Comparison of ENCODE assay signal across 8 mouse cellular contexts in the genomic region with DNA sequence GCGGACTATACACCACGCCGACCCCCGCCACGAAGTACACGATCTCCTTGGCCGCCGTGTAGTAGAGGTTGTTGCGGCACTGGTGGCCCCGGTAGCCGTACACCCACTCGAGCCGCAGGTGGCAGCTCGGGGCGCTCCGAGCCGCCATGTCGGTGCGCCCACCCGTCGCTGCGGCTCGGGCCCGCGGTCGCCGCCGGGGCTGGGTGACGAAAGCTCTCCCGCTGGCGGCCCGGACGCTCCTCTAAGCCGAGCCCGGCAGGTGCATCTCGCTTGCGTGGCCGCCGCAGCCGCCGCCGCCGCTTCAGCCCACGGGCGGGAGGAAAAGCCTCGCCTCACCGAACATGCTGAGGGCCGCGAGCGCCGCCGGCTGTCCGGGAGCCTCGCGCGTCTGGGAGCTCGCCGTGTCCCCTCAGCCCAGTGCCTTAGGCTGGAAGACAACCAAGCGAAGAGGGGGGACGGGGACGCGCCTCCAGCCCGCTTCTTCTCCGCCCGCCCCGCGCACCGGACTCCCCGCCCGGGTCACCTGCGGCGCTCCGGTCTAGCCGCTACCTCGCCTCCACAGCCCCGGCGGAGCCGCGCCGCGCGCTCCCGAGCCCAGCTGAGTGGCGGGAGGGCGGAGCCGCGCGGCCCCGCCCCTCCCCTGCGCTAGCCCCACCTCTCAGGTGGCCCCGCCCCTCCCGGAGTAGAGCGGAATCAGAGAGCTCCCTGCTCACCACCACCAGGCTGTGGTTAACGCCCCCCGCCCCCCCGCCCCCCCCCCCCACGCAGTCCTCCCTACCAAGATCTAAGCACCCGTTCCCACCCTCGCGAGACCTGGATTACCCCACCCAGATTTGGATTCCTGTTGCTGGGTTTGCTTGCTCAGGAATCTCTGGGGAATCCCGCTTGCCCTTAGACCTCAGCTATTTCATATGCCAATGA. TPM values are rescaled to one million over a fixed set of nuclear protein-coding genes. Genes with fewer than 3 reads are reported as not detected.
DNase-seq lines count a peak whose midpoint lies in the region; ATAC-seq and TF ChIP-seq lines count a peak whose summit lies in the region.

A gene (minus strand): TSS at position 604 of the 921 bp plus-strand sequence.

- WGBS in forebrain, embryonic 14.5 days, result under 1% methylated on average over 84 of the region's 101 CpGs
- WGBS in lung, adult 2 months, result under 1% methylated on average over 91 of the region's 101 CpGs

- H3K9ac ChIP-seq in ES-E14 (ENCODE audit: insufficient read depth, low read depth, low read length, poor library complexity, severe bottlenecking), result peak within 1 kb of the TSS; percentile 85
- peak within 1 kb of the TSS; percentile 80 for H3K9ac ChIP-seq in forebrain, embryonic 14.5 days (ENCODE audit: low read length)

- peak; percentile 87 for ATAC-seq in cerebellum, adult (ENCODE audit: insufficient number of reproducible peaks, low FRiP score, low TSS enrichment)
- peak; percentile 92 for ATAC-seq in forebrain, embryonic 14.5 days
- ATAC-seq in neutrophil, adult 5-6 weeks (ENCODE audit: extremely low read depth, insufficient number of reproducible peaks, low FRiP score, poor library complexity, severe bottlenecking), result peak; percentile 71

- intact Hi-C loops in heart, postnatal 14 days (cut with DNase I), result no loop called here

- no peak for TF ChIP-seq POLR2A in lung, adult 2 months (IDR thresholded peaks at IDR 0.05; ENCODE audit: borderline replicate concordance, extremely low read depth, low read depth, low read length)

- H3K4me3 ChIP-seq in ES-E14 (ENCODE audit: insufficient read depth in 1 of 2, low read depth in 1 of 2, low read length in 2 of 2, poor library complexity in 1 of 2, severe bottlenecking in 1 of 2), result peak within 1 kb of the TSS; percentile 89 to 94
- peak within 1 kb of the TSS; percentile 87 for H3K4me3 ChIP-seq in forebrain, embryonic 14.5 days (ENCODE audit: low read depth, low read length)
- H3K4me3 ChIP-seq in lung, adult 2 months (replicated peaks; ENCODE audit: extremely low read depth, low read depth, low read length), result peak within 1 kb of the TSS; percentile 76

- peak within 1 kb of the TSS; percentile 47 for H3K4me2 ChIP-seq in forebrain, embryonic 14.5 days (ENCODE audit: low read length)

- no peaks in the 10 kb centered on the region for H3K9me3 ChIP-seq in ES-E14 (ENCODE audit: control insufficient read depth, insufficient read depth, low read depth, low read length)
- H3K9me3 ChIP-seq in forebrain, embryonic 14.5 days (replicated peaks; ENCODE audit: control insufficient read depth, low read length), result no peaks in the 10 kb centered on the region

- no peak for TF ChIP-seq CTCF in lung, adult 2 months (IDR thresholded peaks at IDR 0.05; ENCODE audit: insufficient read depth, low read length)

- H3K36me3 ChIP-seq in ES-E14 (ENCODE audit: control insufficient read depth, insufficient read depth, low read length, poor library complexity, severe bottlenecking), result no peaks in the 10 kb centered on the region
- H3K36me3 ChIP-seq in forebrain, embryonic 14.5 days (ENCODE audit: control insufficient read depth, insufficient read depth, low read length), result no peaks in the 10 kb centered on the region

- in situ Hi-C loops in ES-E14 (cut with MboI; ENCODE audit: low sequenced_read_pairs in 2 of 2, unreplicated experiment in 2 of 2), result no loop called here

- peak; percentile 72 for DNase-seq in ES-E14 (ENCODE audit: low read depth, low spot score)
- DNase-seq in forebrain, embryonic 14.5 days (ENCODE audit: low spot score), result peak; percentile 92
- peak; percentile 78 to 79 for DNase-seq in heart, postnatal 14 days
- DNase-seq in layer of hippocampus, adult 18-20 months (ENCODE audit: low spot score in 2 of 2), result peak; percentile 76 to 84
- peak; percentile 77 for DNase-seq in lung, adult 2 months
- peak; percentile 68 to 75 for DNase-seq in thymus, adult 18-20 months

- no peaks in the 10 kb centered on the region for H3K27me3 ChIP-seq in forebrain, embryonic 14.5 days (replicated peaks; ENCODE audit: control insufficient read depth, insufficient read depth, low read length)

- H3K27ac ChIP-seq in ES-E14 (ENCODE audit: insufficient read depth, low read depth, low read length, poor library complexity, severe bottlenecking), result no peak within 1 kb of the TSS
- peak within 1 kb of the TSS; percentile 82 for H3K27ac ChIP-seq in forebrain, embryonic 14.5 days (ENCODE audit: low read depth, low read length)

- H3K4me1 ChIP-seq in ES-E14 (ENCODE audit: control insufficient read depth in 2 of 2, insufficient read depth in 2 of 2, low read length in 2 of 2, poor library complexity in 1 of 2), result no peaks in the 10 kb centered on the region
- H3K4me1 ChIP-seq in forebrain, embryonic 14.5 days (ENCODE audit: control insufficient read depth, insufficient read depth, low read length), result peaks cover 12% of the 10 kb centered on the region; the same call in 1 of the 2 replicates
- no peaks in the 10 kb centered on the region for H3K4me1 ChIP-seq in lung, adult 2 months (ENCODE audit: control insufficient read depth, insufficient read depth, low read length)

TF ChIP-seq in ES-E14, 5 proteins besides CTCF, POLR2A, EP300 and RAD21:
- peak; percentile 96 for TF ChIP-seq CHD2 (IDR thresholded peaks at IDR 0.05; ENCODE audit: low read depth, low read length)
- TF ChIP-seq MAFK (IDR thresholded peaks at IDR 0.05; ENCODE audit: insufficient read depth, low read depth, low read length), result no peak
- TF ChIP-seq HCFC1 (IDR thresholded peaks at IDR 0.05; ENCODE audit: borderline replicate concordance, insufficient read depth, low read length), result peak; percentile 38; the same call in 1 of the 2 replicates

RNA-seq across cellular contexts. Expression of the gene that starts here (rescaled TPM):
- 20.5 and 27.2 TPM in 2 replicates for total RNA-seq in ES-E14 (2012; rRNA removed)
- polyA plus RNA-seq in forebrain, embryonic 14.5 days (2014; fragmentation: Nextera tagmentation; extraction: Ambion mirVana), result 8.2 and 10.7 TPM in 2 replicates
- 1 to 10 TPM; 3.4 to 3.7 TPM for total RNA-seq in heart, postnatal 14 days (2021)
- total RNA-seq in layer of hippocampus, adult 18-20 months (2021), result 10 to 100 TPM; 65.7 to 66.3 TPM
- 1.1 and 3.9 TPM in 2 replicates for polyA plus RNA-seq in lung, adult 2 months (2012; rRNA removed)
- 10.2 and 13.3 TPM in 2 replicates for total RNA-seq in neutrophil, adult 5-6 weeks (2017)
